Mouse (Mus musculus) erythroid progenitor cell, adult 5-6 weeks (primary cell): ENCODE data around the gene Zfp850. TPM values are rescaled to one million over a fixed set of nuclear protein-coding genes. Genes with fewer than 3 reads are reported as not detected.
"Not testable (repeated sequence)": the region's sequence is repeated elsewhere in the genome, so short reads cannot be mapped to it uniquely, and the experiment has no call there.

Source experiments
- ATAC-seq: replicated peaks from 2 replicates; pipeline ENCODE4 v1.8.0; 2016; ENCODE audit warnings: moderate number of reproducible peaks, mild to moderate bottlenecking, moderate TSS enrichment, inconsistent platforms; ENCODE audit not compliant: poor library complexity, low FRiP score, severe bottlenecking
- total RNA-seq, 2 experiments: library from RNA; stranded (forward) in 1 of 2; stranded (reverse) in 1 of 2; fragments of 150-400 nt in 1 of 2; fragments of 186-747, 209-891 nt in 1 of 2; gene quantifications; 2 replicates each; pipeline versions ENCODE4 v1.2.3 to v1.2.4; 2015 to 2017; ENCODE audit warnings: low replicate concordance in 2 of 2

Gene Zfp850
- 0.36 and 0.84 TPM in 2 replicates for total RNA-seq (2015; ENCODE audit: low replicate concordance)
- 1.2 TPM in 1 of 2 replicates, not detected in the other for total RNA-seq (2017; ENCODE audit: low replicate concordance)

- peak; percentile 72 for ATAC-seq
Observed at GRCm38 (mm10) chr7:28013549-28014444, at the start of gene Zfp850. Zfp850 (minus strand) TSS chr7:28014115.

GRCm38 (mm10) chr7:28059972-28060371 lies 46.1 kb upstream of the Zfp850 start:
- no peak for ATAC-seq

- no peak for ATAC-seq
Observed at GRCm38 (mm10) chr7:28053046-28053930, 39.4 kb upstream of the Zfp850 start.

- no peak for ATAC-seq
Observed at GRCm38 (mm10) chr7:28050584-28050983, 36.7 kb upstream of the Zfp850 start.

- peak; percentile 99 for ATAC-seq
Observed at GRCm38 (mm10) chr7:28049476-28050409, 35.8 kb upstream of the Zfp850 start, which contains the start of gene Psmc4. Psmc4 (minus strand) TSS chr7:28050101.

GRCm38 (mm10) chr7:28044524-28044923 lies 30.6 kb upstream of the Zfp850 start:
- no peak for ATAC-seq

- no peak for ATAC-seq
Observed at GRCm38 (mm10) chr7:28014445-28014810, 513 bp upstream of the Zfp850 start.

- ATAC-seq, result no peak
Observed at GRCm38 (mm10) chr7:28010271-28010670, 3.6 kb downstream of the Zfp850 start.

GRCm38 (mm10) chr7:27982197-27982596 lies 31.7 kb downstream of the Zfp850 start:
- ATAC-seq, result no peak

- peak; percentile 97 for ATAC-seq
Observed at GRCm38 (mm10) chr7:27978683-27979528, 35.0 kb downstream of the Zfp850 start, which contains the start of gene Zfp780b. Zfp780b (minus strand) TSS chr7:27979171.

- peak; percentile 67; the same call in 1 of the 2 replicates for ATAC-seq
Observed at GRCm38 (mm10) chr7:27949451-27949850, 64.5 kb downstream of the Zfp850 start.

GRCm38 (mm10) chr7:27941869-27942268 lies 72.0 kb downstream of the Zfp850 start:
- not testable (repeated sequence) for ATAC-seq

Other genes starting within 250 kb of the Zfp850 start
- 4.0 and 4.2 TPM in 2 replicates for gene Zfp626, start 206.9 kb downstream of the Zfp850 start, total RNA-seq (2015; ENCODE audit: low replicate concordance)
- gene Zfp626, start 206.9 kb downstream of the Zfp850 start, total RNA-seq (2017; ENCODE audit: low replicate concordance), result 2.1 and 3.0 TPM in 2 replicates
- 1.4 TPM in 1 of 2 replicates, not detected in the other for gene Zfp59, start 175.5 kb downstream of the Zfp850 start, total RNA-seq (2015; ENCODE audit: low replicate concordance)
- 0.61 and 1.2 TPM in 2 replicates for gene Zfp59, start 175.5 kb downstream of the Zfp850 start, total RNA-seq (2017; ENCODE audit: low replicate concordance)
- gene Zfp607a, start 156.6 kb downstream of the Zfp850 start, total RNA-seq (2015; ENCODE audit: low replicate concordance), result 0.72 and 2.5 TPM in 2 replicates
- 0.51 and 2.2 TPM in 2 replicates for gene Zfp607a, start 156.6 kb downstream of the Zfp850 start, total RNA-seq (2017; ENCODE audit: low replicate concordance)
- gene Zfp974, start 84.7 kb downstream of the Zfp850 start, total RNA-seq (2015; ENCODE audit: low replicate concordance), result not detected in 2 replicates
- gene Zfp974, start 84.7 kb downstream of the Zfp850 start, total RNA-seq (2017; ENCODE audit: low replicate concordance), result 1.8 TPM in 1 of 2 replicates, not detected in the other
- gene Zfp780b, start 34.9 kb downstream of the Zfp850 start, total RNA-seq (2015; ENCODE audit: low replicate concordance), result 2.1 and 6.5 TPM in 2 replicates
- 2.7 and 7.6 TPM in 2 replicates for gene Zfp780b, start 34.9 kb downstream of the Zfp850 start, total RNA-seq (2017; ENCODE audit: low replicate concordance)
- 77.1 and 114 TPM in 2 replicates for gene Psmc4, start 36.0 kb upstream of the Zfp850 start, total RNA-seq (2015; ENCODE audit: low replicate concordance)
- gene Psmc4, start 36.0 kb upstream of the Zfp850 start, total RNA-seq (2017; ENCODE audit: low replicate concordance), result 48.6 and 65.1 TPM in 2 replicates
- gene Fcgbp, start 57.1 kb upstream of the Zfp850 start, total RNA-seq (2015; ENCODE audit: low replicate concordance), result not detected in 2 replicates
- gene Fcgbp, start 57.1 kb upstream of the Zfp850 start, total RNA-seq (2017; ENCODE audit: low replicate concordance), result not detected in 2 replicates
- not detected in 2 replicates for gene 9530053A07Rik, start 115.4 kb upstream of the Zfp850 start, total RNA-seq (2015; ENCODE audit: low replicate concordance)
- gene 9530053A07Rik, start 115.4 kb upstream of the Zfp850 start, total RNA-seq (2017; ENCODE audit: low replicate concordance), result not detected in 2 replicates
- 18.4 and 40.4 TPM in 2 replicates for gene Fbl, start 155.6 kb upstream of the Zfp850 start, total RNA-seq (2015; ENCODE audit: low replicate concordance)
- gene Fbl, start 155.6 kb upstream of the Zfp850 start, total RNA-seq (2017; ENCODE audit: low replicate concordance), result 15.7 and 17.5 TPM in 2 replicates
- 7.5 and 10.1 TPM in 2 replicates for gene Dyrk1b, start 165.4 kb upstream of the Zfp850 start, total RNA-seq (2015; ENCODE audit: low replicate concordance)
- gene Dyrk1b, start 165.4 kb upstream of the Zfp850 start, total RNA-seq (2017; ENCODE audit: low replicate concordance), result 8.4 and 12.5 TPM in 2 replicates